Mouse (Mus musculus) monocyte, adult 5-6 weeks (primary cell): ENCODE data around the gene Gm4175. TPM values are rescaled to one million over a fixed set of nuclear protein-coding genes. Genes with fewer than 3 reads are reported as not detected.
"Not testable (repeated sequence)": the region's sequence is repeated elsewhere in the genome, so short reads cannot be mapped to it uniquely, and the experiment has no call there.

Experiments
- ATAC-seq: fragments of 153-309, 156-312 bp; replicated peaks from 2 replicates; pipeline ENCODE4 v1.8.0; 2017; ENCODE audit warnings: mild to moderate bottlenecking; ENCODE audit not compliant: low TSS enrichment, insufficient number of reproducible peaks, severe bottlenecking, poor library complexity, low FRiP score
- total RNA-seq: library from RNA; stranded (forward); fragments of 200-1000, 200-491, 200-594 nt; gene quantifications from 3 replicates; pipeline ENCODE4 v1.2.3, GENCODE M21; 2017

Gene Gm4175
- not detected in 3 replicates for total RNA-seq

DNA sequence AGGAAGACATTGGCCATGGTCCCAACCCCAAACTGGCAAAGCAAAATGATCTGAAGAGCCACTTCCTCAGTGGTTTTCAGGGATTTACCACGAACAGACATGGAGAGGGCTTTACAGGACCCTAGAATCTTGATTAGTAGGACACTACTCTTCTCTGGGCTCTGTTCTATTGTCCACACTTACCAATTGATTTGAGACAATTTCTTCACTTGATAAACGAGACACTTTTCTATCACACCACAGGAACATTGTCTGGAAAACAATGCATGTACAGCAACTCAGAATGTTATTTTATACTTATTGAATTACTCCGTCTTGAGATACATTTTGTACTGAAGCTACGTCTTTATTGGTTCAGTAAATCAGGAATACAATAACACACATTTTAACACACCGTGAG is at the start of gene Gm4175:
TSS of gene Gm4175 (minus strand) at position 101 of the 400 bp plus-strand sequence.
- not testable (repeated sequence) for ATAC-seq

- ATAC-seq: not testable (repeated sequence)
These were observed 35.4 kb upstream of the Gm4175 start, which contains the start of gene Gm4177 for GRCm38 (mm10) chr7:21796628-21797027. Gm4177 (minus strand) TSS chr7:21796728.

Other genes starting within 250 kb of the Gm4175 start
- gene Vmn1r130, start 249.7 kb downstream of the Gm4175 start, total RNA-seq: not detected in 3 replicates
- not detected in 3 replicates for gene Vmn1r131, start 215.4 kb downstream of the Gm4175 start, total RNA-seq
- gene Vmn1r132, start 147.4 kb downstream of the Gm4175 start, total RNA-seq: not detected in 3 replicates
- gene Gm4177, start 35.3 kb upstream of the Gm4175 start, total RNA-seq: not detected in 3 replicates
- not detected in 3 replicates for gene Vmn1r135, start 70.9 kb upstream of the Gm4175 start, total RNA-seq
- gene Gm5725, start 82.8 kb upstream of the Gm4175 start, total RNA-seq: not detected in 3 replicates
- gene Gm5891, start 159.8 kb upstream of the Gm4175 start, total RNA-seq: not detected in 3 replicates
- not detected in 3 replicates for gene Vmn1r137, start 233.1 kb upstream of the Gm4175 start, total RNA-seq